Mouse (Mus musculus): ENCODE measurements around the gene Gm20814.
"Not testable (repeated sequence)": the region's sequence is repeated elsewhere in the genome, so short reads cannot be mapped to it uniquely, and the experiment has no call there.

Gene Gm20814

DNA sequence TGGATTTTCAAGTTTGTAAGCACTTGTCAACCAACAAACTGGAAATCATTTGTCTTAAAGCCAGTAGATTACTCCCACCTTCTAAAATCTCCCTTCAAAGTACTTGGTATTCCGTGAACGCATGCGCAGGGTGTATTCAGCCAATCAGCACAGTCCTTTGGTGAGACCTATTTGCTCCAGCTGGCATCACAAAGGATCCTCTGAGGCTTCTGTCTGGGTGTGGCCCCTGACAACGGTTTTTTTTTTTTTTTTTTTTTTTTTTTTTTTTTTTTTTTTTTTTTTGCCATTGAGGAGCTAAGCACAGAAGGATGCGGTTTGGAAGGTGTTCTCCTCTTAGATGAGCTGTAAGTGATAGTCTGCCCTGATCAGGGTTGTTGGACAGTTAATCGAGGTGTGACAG is at the start of gene Gm20814:
Gm20814 (plus strand) TSS at position 301 of the 400 bp plus-strand sequence.
- not testable (repeated sequence) for DNase-seq (ENCODE audit: low spot score in 2 of 2)
